Mouse (Mus musculus) midbrain, embryonic 15.5 days (tissue): ENCODE measurements at regions not wholly inside any gene's neighbourhood (a gene's known extent, or its start where the extent isn't known, plus 50 kb on each side); places are given as distances from the start of the nearest gene placed in this dataset.
"Not testable (repeated sequence)": the region's sequence is repeated elsewhere in the genome, so short reads cannot be mapped to it uniquely, and the experiment has no call there.

Experiments
- ATAC-seq: fragments of 200-750 bp; cut with Nextera tagmentation; replicated peaks from 2 replicates; pipeline ENCODE4 v1.8.0; 2017; ENCODE audit warnings: moderate TSS enrichment
- H3K27ac ChIP-seq: fragments of 300-500 bp; sonication (generic); 2 replicates; pipeline ENCODE4 v1.5.1; 2015; ENCODE audit warnings: mild to moderate bottlenecking, inconsistent platforms
- H3K27me3 ChIP-seq: fragments of 300-500 bp; sonication (generic); replicated peaks from 2 replicates; pipeline ENCODE4 v1.6.1; 2015; ENCODE audit warnings: inconsistent platforms
- H3K36me3 ChIP-seq: fragments of 300-500 bp; sonication (generic); replicated peaks from 2 replicates; pipeline ENCODE4 v1.6.1; 2015; ENCODE audit warnings: inconsistent platforms
- H3K4me1 ChIP-seq: fragments of 300-500 bp; sonication (generic); 2 replicates; pipeline ENCODE4 v1.6.1; 2015; ENCODE audit warnings: inconsistent platforms
- H3K4me2 ChIP-seq: fragments of 300-500 bp; sonication (generic); 2 replicates; pipeline ENCODE4 v1.6.1; 2015; ENCODE audit warnings: inconsistent platforms, mild to moderate bottlenecking, moderate library complexity
- H3K4me3 ChIP-seq: fragments of 300-500 bp; sonication (generic); 2 replicates; pipeline ENCODE4 v1.5.1; 2015; ENCODE audit warnings: mild to moderate bottlenecking, inconsistent platforms
- H3K9ac ChIP-seq: fragments of 300-500 bp; sonication (generic); 2 replicates; pipeline ENCODE4 v1.6.1; 2015; ENCODE audit warnings: mild to moderate bottlenecking, inconsistent platforms
- H3K9me3 ChIP-seq: fragments of 300-500 bp; sonication (generic); 2 replicates; pipeline ENCODE4 v1.6.1; 2016; ENCODE audit warnings: inconsistent platforms
- WGBS: fragments of 180-500 bp; shearing (Covaris S2); methylation state at CpG from one replicate; pipeline ENCODE4 v1.1.7; 2015; ENCODE audit warnings: mixed read lengths; 5-methylcytosine and 5-hydroxymethylcytosine counted together

DNA sequence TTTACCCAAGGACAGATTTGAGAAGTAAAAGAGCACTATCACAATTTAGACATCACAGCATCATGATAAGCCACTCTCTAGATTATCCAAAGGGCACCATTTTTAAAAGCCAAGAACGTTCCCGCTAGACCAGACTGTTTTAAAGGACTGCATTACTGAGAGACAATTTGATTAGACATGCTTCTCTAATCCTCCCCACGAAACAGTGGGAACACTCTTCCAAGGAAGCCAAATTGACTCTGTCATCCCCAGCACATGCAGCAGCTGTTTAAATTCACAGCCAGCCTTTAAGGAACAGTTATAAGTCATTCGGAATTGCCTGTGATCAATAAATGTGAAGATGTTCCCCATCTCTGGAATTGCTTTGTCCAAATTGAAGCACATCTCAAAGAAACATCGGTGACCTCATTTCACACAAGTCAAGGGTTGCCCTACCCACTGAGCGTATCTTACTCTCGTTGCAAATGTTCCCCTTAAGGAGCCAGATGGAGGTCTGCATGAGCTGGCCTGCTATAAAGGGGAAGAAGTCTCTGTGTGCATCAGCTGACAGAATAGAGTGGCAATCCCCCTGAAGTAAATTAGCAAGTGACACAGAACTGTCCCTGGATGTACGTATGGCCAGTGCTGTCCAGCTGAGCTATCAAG lies 393.2 kb downstream of the Pid1 start:
- Histone ChIP-seq H3K27ac (no peak overlapping the region), H3K4me3 (no peak overlapping the region), H3K4me2 (no peak overlapping the region), H3K27me3 (no peaks in the 10 kb centered on the region), H3K9me3 (no peaks in the 10 kb centered on the region), H3K36me3 (no peaks in the 10 kb centered on the region), H3K4me1 (no peaks in the 10 kb centered on the region), H3K9ac (no peak overlapping the region)
- WGBS, result 39% methylated on average over 8 of the region's 8 CpGs
- ATAC-seq, result no peak

DNA sequence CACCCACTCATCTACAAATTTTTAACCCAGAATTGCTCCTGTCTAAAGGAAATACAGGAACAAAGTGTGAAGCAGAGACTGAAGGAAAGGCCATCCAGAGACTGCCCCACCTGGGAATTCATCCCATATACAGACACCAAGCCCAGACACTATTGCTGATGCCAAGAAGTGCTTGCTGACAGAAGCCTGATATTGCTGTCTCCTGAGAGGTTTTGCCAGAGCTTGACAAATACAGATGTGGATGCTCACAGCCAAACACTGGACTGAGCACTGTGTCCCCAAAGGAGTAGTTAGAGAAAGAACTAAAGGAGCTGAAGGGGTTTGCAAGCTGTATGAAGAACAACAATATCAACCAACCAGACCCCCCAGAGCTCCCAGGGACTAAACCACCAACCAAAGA lies 399.3 kb downstream of the Pid1 start:
- not testable (repeated sequence) for ATAC-seq, H3K27ac ChIP-seq, H3K4me1 ChIP-seq, H3K9me3 ChIP-seq, H3K36me3 ChIP-seq, H3K27me3 ChIP-seq, H3K9ac ChIP-seq, H3K4me3 ChIP-seq, H3K4me2 ChIP-seq

DNA sequence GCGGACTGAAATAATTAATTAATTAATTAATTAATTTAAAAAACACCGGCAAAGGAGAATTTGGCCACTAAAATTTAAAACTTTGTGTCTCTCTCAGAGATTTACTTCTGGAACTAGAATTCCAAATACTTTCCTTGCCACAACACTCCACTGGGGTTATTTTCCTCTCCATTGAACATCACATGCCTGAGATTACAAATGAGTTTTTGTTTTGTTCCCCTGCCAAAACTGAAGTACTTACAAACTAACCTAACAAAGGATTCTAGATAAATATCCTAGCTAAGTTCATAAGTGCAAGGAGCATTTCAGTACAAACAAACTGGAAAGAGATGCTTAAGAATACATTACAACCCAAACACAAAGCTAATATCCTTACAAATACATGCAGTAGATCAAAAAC lies 402.2 kb downstream of the Pid1 start:
- 89% methylated on average over 2 of the region's 2 CpGs for WGBS
- ATAC-seq, result no peak
- no peaks in the 10 kb centered on the region for H3K27me3 ChIP-seq

DNA sequence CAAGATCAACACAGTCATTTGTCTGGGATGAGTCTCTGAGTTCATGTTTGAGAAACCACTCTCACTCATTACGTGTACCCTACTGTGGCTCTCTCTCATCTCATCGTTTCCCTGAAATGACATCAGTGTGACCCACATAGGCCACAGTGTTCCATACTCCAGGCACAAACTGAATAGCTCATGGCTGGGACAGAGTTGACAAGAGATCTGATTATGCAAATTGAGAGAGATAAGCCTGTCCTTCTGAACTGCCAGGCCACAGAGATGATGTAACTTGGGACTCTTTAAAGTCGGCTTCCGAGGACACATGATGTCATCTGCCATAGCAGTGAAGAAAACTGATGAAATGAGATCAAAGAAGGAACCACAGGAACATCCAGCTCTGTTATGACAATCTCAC lies 404.2 kb downstream of the Pid1 start:
- H3K4me2 ChIP-seq, result no peak overlapping the region
- no peak overlapping the region for H3K4me3 ChIP-seq
- no peaks in the 10 kb centered on the region for H3K36me3 ChIP-seq
- H3K4me1 ChIP-seq, result no peaks in the 10 kb centered on the region
- WGBS, result 66% methylated on average over 4 of the region's 4 CpGs
- no peak overlapping the region for H3K9ac ChIP-seq
- no peaks in the 10 kb centered on the region for H3K9me3 ChIP-seq
- no peak for ATAC-seq
- no peaks in the 10 kb centered on the region for H3K27me3 ChIP-seq
- no peak overlapping the region for H3K27ac ChIP-seq

More for the DNA sequence above, 402.2 kb downstream of the Pid1 start:
- H3K4me3 ChIP-seq, result no peak overlapping the region
- no peaks in the 10 kb centered on the region for H3K9me3 ChIP-seq
- H3K4me2 ChIP-seq, result no peak overlapping the region
- no peak overlapping the region for H3K9ac ChIP-seq
- H3K4me1 ChIP-seq, result no peaks in the 10 kb centered on the region
- no peaks in the 10 kb centered on the region for H3K36me3 ChIP-seq
- no peak overlapping the region for H3K27ac ChIP-seq

- 93% methylated on average over 2 of the region's 2 CpGs for WGBS
- no peak overlapping the region for H3K27ac ChIP-seq
- no peak overlapping the region for H3K4me2 ChIP-seq
- H3K9me3 ChIP-seq, result no peaks in the 10 kb centered on the region
- no peak overlapping the region for H3K4me3 ChIP-seq
- no peaks in the 10 kb centered on the region for H3K36me3 ChIP-seq
- no peak overlapping the region for H3K9ac ChIP-seq
- H3K4me1 ChIP-seq, result no peaks in the 10 kb centered on the region
- ATAC-seq, result no peak
- no peaks in the 10 kb centered on the region for H3K27me3 ChIP-seq
Measured at GRCm38 (mm10) chr1:83922900-83923299, 441.1 kb downstream of the Pid1 start.

GRCm38 (mm10) chr1:83915454-83915853 lies 448.5 kb downstream of the Pid1 start:
- Histone ChIP-seq H3K27ac (no peak overlapping the region), H3K4me3 (no peak overlapping the region), H3K9ac (no peak overlapping the region), H3K4me2 (no peak overlapping the region), H3K36me3 (no peaks in the 10 kb centered on the region), H3K27me3 (no peaks in the 10 kb centered on the region), H3K4me1 (no peaks in the 10 kb centered on the region), H3K9me3 (no peaks in the 10 kb centered on the region)
- WGBS, result 87% methylated on average over 5 of the region's 5 CpGs
- no peak for ATAC-seq

GRCm38 (mm10) chr1:83907347-83907746 lies 456.6 kb downstream of the Pid1 start:
- no peak for ATAC-seq
- Histone ChIP-seq H3K4me3 (no peak overlapping the region), H3K36me3 (no peaks in the 10 kb centered on the region), H3K4me2 (no peak overlapping the region), H3K4me1 (peaks cover 9% of the 10 kb centered on the region; the same call in 1 of the 2 replicates), H3K9me3 (no peaks in the 10 kb centered on the region), H3K9ac (no peak overlapping the region), H3K27me3 (no peaks in the 10 kb centered on the region), H3K27ac (no peak overlapping the region)
- WGBS, result 54% methylated on average over 3 of the region's 3 CpGs

- Histone ChIP-seq H3K36me3 (no peaks in the 10 kb centered on the region), H3K9ac (no peak overlapping the region), H3K27ac (no peak overlapping the region), H3K4me2 (no peak overlapping the region), H3K4me1 (peaks cover 9% of the 10 kb centered on the region; the same call in 1 of the 2 replicates), H3K4me3 (no peak overlapping the region), H3K9me3 (no peaks in the 10 kb centered on the region), H3K27me3 (no peaks in the 10 kb centered on the region)
- no peak for ATAC-seq
Measured at GRCm38 (mm10) chr1:83906906-83907305, 457.1 kb downstream of the Pid1 start.

GRCm38 (mm10) chr1:83900135-83900534 lies 463.8 kb downstream of the Pid1 start:
- H3K9me3 ChIP-seq, result no peaks in the 10 kb centered on the region

GRCm38 (mm10) chr1:83896650-83897049 lies 467.3 kb downstream of the Pid1 start:
- H3K9me3 ChIP-seq, result no peaks in the 10 kb centered on the region
- H3K36me3 ChIP-seq, result no peaks in the 10 kb centered on the region
- 51% methylated on average over 5 of the region's 5 CpGs for WGBS
- no peak overlapping the region for H3K27ac ChIP-seq
- no peaks in the 10 kb centered on the region for H3K27me3 ChIP-seq
- H3K4me3 ChIP-seq, result no peak overlapping the region
- no peak for ATAC-seq
- H3K4me1 ChIP-seq, result no peaks in the 10 kb centered on the region
- no peak overlapping the region for H3K4me2 ChIP-seq
- no peak overlapping the region for H3K9ac ChIP-seq

More at GRCm38 (mm10) chr1:83900135-83900534, 463.8 kb downstream of the Pid1 start:
- H3K4me2 ChIP-seq, result no peak overlapping the region
- H3K4me3 ChIP-seq, result no peak overlapping the region
- WGBS, result 92% methylated on average over 4 of the region's 4 CpGs
- no peaks in the 10 kb centered on the region for H3K4me1 ChIP-seq
- no peak overlapping the region for H3K27ac ChIP-seq
- no peaks in the 10 kb centered on the region for H3K27me3 ChIP-seq
- H3K36me3 ChIP-seq, result no peaks in the 10 kb centered on the region
- no peak overlapping the region for H3K9ac ChIP-seq
- no peak for ATAC-seq

DNA sequence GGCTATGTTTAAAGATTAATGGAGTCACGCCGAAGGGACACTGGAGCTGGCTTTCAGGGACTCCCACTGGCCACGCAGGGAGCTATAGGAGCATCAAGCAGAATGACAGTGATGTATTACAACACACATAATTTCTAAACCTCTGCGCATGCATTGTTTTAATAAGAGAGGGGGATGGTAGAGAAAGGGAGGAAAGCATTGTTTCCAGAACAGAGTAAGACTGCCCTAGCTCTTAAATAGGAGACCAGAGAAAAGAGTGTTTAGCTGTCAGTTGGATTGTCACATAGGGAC lies 471.1 kb upstream of the Sphkap start:
- Histone ChIP-seq H3K9me3 (no peaks in the 10 kb centered on the region), H3K4me3 (no peak overlapping the region), H3K27me3 (no peaks in the 10 kb centered on the region), H3K27ac (no peak overlapping the region), H3K4me1 (no peaks in the 10 kb centered on the region), H3K4me2 (no peak overlapping the region), H3K9ac (no peak overlapping the region), H3K36me3 (no peaks in the 10 kb centered on the region)
- WGBS, result 63% methylated on average over 4 of the region's 4 CpGs
- no peak; the same call in 1 of the 2 replicates for ATAC-seq

- H3K9me3 ChIP-seq, result no peaks in the 10 kb centered on the region
- H3K4me1 ChIP-seq, result no peaks in the 10 kb centered on the region
- H3K27me3 ChIP-seq, result no peaks in the 10 kb centered on the region
- H3K4me3 ChIP-seq, result no peak overlapping the region
- no peaks in the 10 kb centered on the region for H3K36me3 ChIP-seq
- H3K27ac ChIP-seq, result no peak overlapping the region
- no peak overlapping the region for H3K4me2 ChIP-seq
- H3K9ac ChIP-seq, result no peak overlapping the region
- no peak; the same call in 1 of the 2 replicates for ATAC-seq
- WGBS, result 78% methylated on average over 8 of the region's 8 CpGs
Measured at GRCm38 (mm10) chr1:83878330-83879108, 470.5 kb upstream of the Sphkap start.
